Mouse (Mus musculus) liver, postnatal 0 days (tissue): ENCODE measurements around the gene Dock8. TPM values are rescaled to one million over a fixed set of nuclear protein-coding genes. Genes with fewer than 3 reads are reported as not detected.

Experiments used
- ATAC-seq: fragments of 200-750 bp; cut with Nextera tagmentation; 2 replicates; pipeline ENCODE4 v1.8.0; 2017; ENCODE audit warnings: mild to moderate bottlenecking, moderate library complexity
- DNase-seq: peaks from one replicate; pipeline ENCODE4 v3.0.0-alpha.2; 2016
- H3K27ac ChIP-seq: fragments of 300-500 bp; sonication (generic); 2 replicates; pipeline ENCODE4 v1.5.1; 2014; ENCODE audit warnings: antibody characterized with exemption, moderate library complexity, mild to moderate bottlenecking, low read depth
- H3K27me3 ChIP-seq: fragments of 300-500 bp; sonication (generic); 2 replicates; pipeline ENCODE4 v1.6.1; 2014; ENCODE audit warnings: low read length, control low read depth, mixed read lengths; ENCODE audit not compliant: insufficient read depth
- H3K36me3 ChIP-seq: fragments of 300-500 bp; sonication (generic); replicated peaks from 2 replicates; pipeline ENCODE4 v1.6.1; 2014; ENCODE audit warnings: mild to moderate bottlenecking, control low read depth, low read length, moderate library complexity, mixed read lengths; ENCODE audit not compliant: insufficient read depth
- H3K4me1 ChIP-seq: fragments of 300-500 bp; sonication (generic); 2 replicates; pipeline ENCODE4 v1.6.1; 2014; ENCODE audit warnings: antibody characterized with exemption, mild to moderate bottlenecking, control low read depth; ENCODE audit not compliant: insufficient read depth
- H3K4me2 ChIP-seq: fragments of 300-500 bp; sonication (generic); 2 replicates; pipeline ENCODE4 v1.6.1; 2014; ENCODE audit warnings: low read depth, mild to moderate bottlenecking, low read length, moderate library complexity, mixed read lengths
- H3K4me3 ChIP-seq: fragments of 300-500 bp; sonication (generic); 2 replicates; pipeline ENCODE4 v1.5.1; 2014; ENCODE audit warnings: low read depth, low read length
- H3K9ac ChIP-seq: fragments of 300-500 bp; sonication (generic); replicated peaks from 2 replicates; pipeline ENCODE4 v1.6.1; 2014; ENCODE audit warnings: mild to moderate bottlenecking, moderate library complexity
- H3K9me3 ChIP-seq: fragments of 300-500 bp; sonication (generic); 2 replicates; pipeline ENCODE4 v1.6.1; 2016; ENCODE audit warnings: mild to moderate bottlenecking, control low read depth, low read length, mixed read lengths
- CTCF ChIP-seq: sonication (generic); IDR thresholded peaks from 2 replicates; pipeline ENCODE4 v1.5.1; 2016; ENCODE audit warnings: antibody characterized with exemption, low read depth
- EP300 ChIP-seq: IDR thresholded peaks from 2 replicates; pipeline ENCODE4 v1.6.1; 2016; ENCODE audit warnings: antibody characterized with exemption, low read depth, mild to moderate bottlenecking
- WGBS: fragments of 180-500 bp; shearing (Covaris S2); extraction: QIAGEN DNeasy Blood & Tissue Kit; methylation state at CpG from one replicate; pipeline ENCODE4 v1.1.7; 2014; ENCODE audit not compliant: insufficient replicate concordance; 5-methylcytosine and 5-hydroxymethylcytosine counted together
- polyA plus RNA-seq: library from polyadenylated mRNA; unstranded; fragments of >200 nt; fragmentation: Nextera tagmentation; extraction: Ambion mirVana; gene quantifications from 2 replicates; pipeline ENCODE4 v1.2.1, GENCODE M21; 2015

The Dock8 gene
- polyA plus RNA-seq, 1 experiment from 2014 or later: 12.5 TPM

GRCm38 (mm10) chr19:25249230-25249629 is 249.9 kb downstream of the Dock8 start:
- no peak overlapping the region for H3K4me3 ChIP-seq
- no peaks in the 10 kb centered on the region for H3K27me3 ChIP-seq
- no peaks in the 10 kb centered on the region for H3K9me3 ChIP-seq
- no peaks in the 10 kb centered on the region for H3K4me1 ChIP-seq
- H3K4me2 ChIP-seq: no peak overlapping the region
- ATAC-seq: no peak
- H3K27ac ChIP-seq: no peak overlapping the region
- DNase-seq: no peak
- WGBS: 80% methylated on average over 13 of the region's 13 CpGs
- no peaks in the 10 kb centered on the region for H3K36me3 ChIP-seq
- no peak for TF ChIP-seq EP300
- no peak for TF ChIP-seq CTCF
- H3K9ac ChIP-seq: no peak overlapping the region

- Histone ChIP-seq H3K9ac (no peak overlapping the region), H3K27me3 (no peaks in the 10 kb centered on the region), H3K27ac (no peak overlapping the region), H3K4me2 (no peak overlapping the region), H3K36me3 (no peaks in the 10 kb centered on the region), H3K4me1 (no peaks in the 10 kb centered on the region), H3K4me3 (no peak overlapping the region), H3K9me3 (no peaks in the 10 kb centered on the region)
- WGBS: 60% methylated on average over 3 of the region's 3 CpGs
- DNase-seq (no peak), ATAC-seq (no peak)
- TF ChIP-seq CTCF: no peak
- no peak for TF ChIP-seq EP300
Measured at GRCm38 (mm10) chr19:25251610-25252140, 252.3 kb downstream of the Dock8 start.

Other genes with a start within 250 kb of the Dock8 start
- gene Pgm5, start 137.7 kb upstream of the Dock8 start, polyA plus RNA-seq: 0.04 TPM in 1 of 2 replicates, not detected in the other
- gene Gm10053, start 123.8 kb upstream of the Dock8 start, polyA plus RNA-seq: 291 and 307 TPM in 2 replicates
- gene Foxd4, start 98.3 kb upstream of the Dock8 start, polyA plus RNA-seq: 0.14 and 0.21 TPM in 2 replicates
- 6.9 and 7.0 TPM in 2 replicates for gene Cbwd1, start 37.9 kb upstream of the Dock8 start, polyA plus RNA-seq
- gene Kank1, start 237.4 kb downstream of the Dock8 start, polyA plus RNA-seq: 5.4 and 8.2 TPM in 2 replicates